Mouse (Mus musculus): ENCODE measurements around the gene Tsen2. TPM values are rescaled to one million over a fixed set of nuclear protein-coding genes. Genes with fewer than 3 reads are reported as not detected.

The Tsen2 gene
- polyA plus RNA-seq, 1 experiment: 1.4 TPM

DNA sequence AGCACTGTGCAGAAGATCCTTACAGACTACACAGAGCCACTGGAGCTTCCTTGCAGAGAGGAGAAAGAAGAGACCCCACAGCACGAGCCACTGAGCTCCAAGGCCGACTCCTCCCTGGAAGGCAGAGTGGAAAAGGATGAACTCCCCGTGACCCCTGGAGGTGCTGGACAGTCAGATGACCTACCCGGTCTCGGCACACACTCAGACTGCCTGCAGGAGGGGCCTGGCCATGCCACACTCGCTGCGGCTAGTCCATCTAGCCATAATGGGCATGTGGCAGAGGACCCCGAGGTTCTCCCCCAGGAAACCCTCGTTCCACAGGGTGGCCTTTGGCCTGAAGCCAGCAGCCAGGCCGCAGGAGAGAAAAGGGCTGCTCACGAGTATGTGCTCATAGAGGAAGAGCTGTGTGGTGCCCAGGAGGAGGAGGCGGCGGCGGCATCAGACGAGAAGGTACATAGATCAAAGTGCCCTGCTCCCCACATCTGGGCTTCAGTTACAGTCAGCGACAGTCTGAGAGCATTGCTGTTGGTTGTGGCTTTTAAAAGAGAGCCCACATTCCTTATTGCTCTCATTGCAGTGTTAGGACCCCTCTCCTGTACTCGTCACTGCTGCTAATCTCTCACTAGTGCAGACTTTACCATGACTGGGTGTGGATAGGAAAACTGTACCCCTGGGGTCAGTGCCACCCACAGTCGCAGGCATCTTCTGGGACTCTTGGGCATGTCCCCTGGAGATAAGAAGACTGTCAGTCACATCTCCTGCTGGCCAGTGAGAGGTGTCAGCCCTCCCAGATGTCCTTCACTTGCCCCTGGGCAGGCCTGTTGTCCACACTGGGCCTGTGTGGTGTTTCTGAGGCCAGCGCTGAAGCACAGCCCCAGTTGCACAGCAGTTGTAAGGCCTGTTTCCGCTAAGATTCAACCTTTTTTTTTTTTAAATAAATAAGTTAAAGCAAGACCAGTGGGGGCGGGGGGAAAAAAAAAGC is 15.5 kb downstream of the Tsen2 start:
- H3K36me3 ChIP-seq (ENCODE audit: control insufficient read depth, insufficient read depth, low read length): peaks cover 9% of the 10 kb centered on the region
- no peak for TF ChIP-seq CTCF (IDR thresholded peaks at IDR 0.05; ENCODE audit: extremely low read depth, insufficient read length, insufficient replicate concordance, low read depth, low read length)
- WGBS: 77% methylated on average over 21 of the region's 21 CpGs
- H3K4me1 ChIP-seq (ENCODE audit: control insufficient read depth, insufficient read depth, insufficient read length, low read length): no peaks in the 10 kb centered on the region; the same call in 1 of the 2 replicates
- no peaks in the 10 kb centered on the region for H3K27me3 ChIP-seq (ENCODE audit: control insufficient read depth, insufficient read depth, low read length)
- no peak overlapping the region for H3K4me3 ChIP-seq (ENCODE audit: low read depth, low read length)
- no peak overlapping the region for H3K27ac ChIP-seq (ENCODE audit: insufficient read depth, low read depth, low read length)

DNA sequence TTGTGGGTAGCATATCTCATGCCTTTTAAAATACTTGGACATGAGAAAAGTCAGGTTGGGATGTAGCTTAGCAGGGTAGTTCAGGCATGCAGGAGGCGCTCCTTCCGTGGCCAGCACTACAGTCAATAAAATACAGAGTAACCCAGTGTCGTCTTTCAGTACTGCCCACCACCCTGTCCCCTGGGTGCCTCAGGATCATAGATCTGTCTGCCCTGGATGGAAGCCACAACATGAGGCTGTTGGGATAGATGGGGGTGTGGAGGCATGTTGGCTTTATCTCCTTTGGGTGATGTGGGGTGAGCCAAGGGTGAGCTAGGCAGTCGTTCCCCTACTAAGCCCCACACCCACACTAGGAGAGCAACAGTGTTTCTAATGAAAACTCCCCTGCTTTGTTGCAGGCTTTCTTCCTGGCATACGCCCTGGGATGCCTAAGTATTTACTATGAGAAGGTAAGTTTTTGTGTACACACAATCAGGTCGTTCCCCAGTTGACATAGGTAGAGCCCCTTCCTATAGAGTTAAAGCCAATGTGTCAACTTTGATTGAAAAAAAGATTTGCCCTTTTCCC is 21.1 kb downstream of the Tsen2 start:
- TF ChIP-seq CTCF (IDR thresholded peaks at IDR 0.05; ENCODE audit: extremely low read depth, insufficient read length, insufficient replicate concordance, low read depth, low read length): no peak
- no peak for TF ChIP-seq POLR2A (IDR thresholded peaks at IDR 0.05; ENCODE audit: low read depth, low read length)
- Histone ChIP-seq H3K27ac (ENCODE audit: insufficient read depth, low read depth, low read length) (no peak overlapping the region), H3K36me3 (ENCODE audit: control insufficient read depth, insufficient read depth, low read length) (peaks cover 10% of the 10 kb centered on the region), H3K4me1 (ENCODE audit: control insufficient read depth, insufficient read depth, insufficient read length, low read length) (no peaks in the 10 kb centered on the region), H3K27me3 (ENCODE audit: control insufficient read depth, insufficient read depth, low read length) (no peaks in the 10 kb centered on the region), H3K4me3 (ENCODE audit: low read depth, low read length) (no peak overlapping the region)
- WGBS: 87% methylated on average over 6 of the region's 6 CpGs

DNA sequence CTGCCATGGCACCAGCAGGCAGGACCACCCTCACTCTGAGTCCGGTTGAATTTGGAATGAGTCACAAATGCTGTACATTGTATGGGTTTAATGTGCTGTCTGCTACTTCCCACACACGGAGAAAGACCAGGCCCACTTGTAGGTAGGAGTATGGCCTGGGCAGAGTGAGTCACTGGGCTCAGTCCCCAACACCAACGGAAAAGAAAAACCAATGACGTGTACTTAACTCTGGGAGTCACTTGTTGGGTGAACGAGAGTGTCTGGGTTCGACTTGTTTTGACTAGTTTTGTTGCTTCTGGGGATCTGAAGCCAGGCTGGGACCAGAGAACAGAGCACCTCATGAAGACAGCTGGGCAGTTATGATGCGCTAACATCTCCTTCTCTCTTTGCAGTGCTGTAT is 29.7 kb downstream of the Tsen2 start:
- no peak for TF ChIP-seq POLR2A (IDR thresholded peaks at IDR 0.05; ENCODE audit: low read depth, low read length)
- H3K4me3 ChIP-seq (ENCODE audit: low read depth, low read length): no peak overlapping the region
- no peak overlapping the region for H3K27ac ChIP-seq (ENCODE audit: insufficient read depth, low read depth, low read length)
- 93% methylated on average over 7 of the region's 7 CpGs for WGBS
- H3K4me1 ChIP-seq (ENCODE audit: control insufficient read depth, insufficient read depth, insufficient read length, low read length): peaks cover 5% of the 10 kb centered on the region; the same call in 1 of the 2 replicates
- H3K36me3 ChIP-seq (ENCODE audit: control insufficient read depth, insufficient read depth, low read length): peaks cover 9% of the 10 kb centered on the region
- no peaks in the 10 kb centered on the region for H3K27me3 ChIP-seq (ENCODE audit: control insufficient read depth, insufficient read depth, low read length)

DNA sequence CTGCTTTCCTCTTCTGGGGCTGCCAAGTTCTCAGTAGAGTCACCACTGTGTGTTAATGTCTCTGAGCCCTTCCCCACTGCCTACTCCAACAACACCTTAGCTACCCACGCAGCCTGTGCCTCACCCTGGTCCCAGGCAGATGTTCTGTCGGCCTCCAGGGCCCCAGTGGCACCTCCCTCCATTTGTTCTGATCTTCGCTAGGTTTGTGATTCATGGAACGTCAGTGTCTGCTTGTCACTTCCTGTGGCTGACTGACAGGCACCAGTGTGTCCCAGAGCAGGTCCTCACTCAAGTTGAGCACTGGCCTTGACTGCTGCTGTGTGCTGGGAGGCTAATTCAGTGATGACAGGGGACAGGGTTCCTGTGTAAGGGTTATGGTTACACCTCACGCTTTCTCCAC is 32.9 kb downstream of the Tsen2 start:
- peaks cover 6% of the 10 kb centered on the region; the same call in 1 of the 2 replicates for H3K36me3 ChIP-seq (ENCODE audit: control insufficient read depth, insufficient read depth, low read length)
- TF ChIP-seq POLR2A (IDR thresholded peaks at IDR 0.05; ENCODE audit: low read depth, low read length) (no peak), CTCF (IDR thresholded peaks at IDR 0.05; ENCODE audit: extremely low read depth, insufficient read length, insufficient replicate concordance, low read depth, low read length) (no peak)
- no peak overlapping the region for H3K27ac ChIP-seq (ENCODE audit: insufficient read depth, low read depth, low read length)
- WGBS: 77% methylated on average over 5 of the region's 5 CpGs
- peaks cover 5% of the 10 kb centered on the region; the same call in 1 of the 2 replicates for H3K4me1 ChIP-seq (ENCODE audit: control insufficient read depth, insufficient read depth, insufficient read length, low read length)
- no peak overlapping the region for H3K4me3 ChIP-seq (ENCODE audit: low read depth, low read length)
- no peaks in the 10 kb centered on the region for H3K27me3 ChIP-seq (ENCODE audit: control insufficient read depth, insufficient read depth, low read length)

DNA sequence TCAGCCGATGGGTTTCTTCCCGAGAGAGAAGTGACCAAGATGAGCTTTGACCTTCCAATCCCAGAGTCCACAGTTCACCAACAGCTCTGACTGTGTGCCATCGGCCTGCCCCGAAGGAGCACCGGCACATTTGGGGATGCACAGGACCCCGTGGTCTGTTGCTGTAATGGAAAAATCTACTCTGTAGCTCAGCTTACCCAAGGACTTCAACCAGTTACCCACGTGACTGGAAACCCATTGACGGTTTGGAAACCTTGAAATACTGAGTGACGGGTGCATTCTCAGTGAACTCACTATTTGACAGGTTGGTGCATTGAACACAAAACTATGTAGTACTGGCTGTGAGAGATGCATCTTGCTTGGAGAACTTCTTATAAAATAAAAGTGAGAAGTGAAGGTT is 33.5 kb downstream of the Tsen2 start:
- Histone ChIP-seq H3K27me3 (ENCODE audit: control insufficient read depth, insufficient read depth, low read length) (no peaks in the 10 kb centered on the region), H3K4me3 (ENCODE audit: low read depth, low read length) (no peak overlapping the region), H3K36me3 (ENCODE audit: control insufficient read depth, insufficient read depth, low read length) (peaks cover 6% of the 10 kb centered on the region; the same call in 1 of the 2 replicates), H3K4me1 (ENCODE audit: control insufficient read depth, insufficient read depth, insufficient read length, low read length) (peaks cover 5% of the 10 kb centered on the region; the same call in 1 of the 2 replicates), H3K27ac (ENCODE audit: insufficient read depth, low read depth, low read length) (no peak overlapping the region)
- WGBS: 69% methylated on average over 9 of the region's 9 CpGs
- TF ChIP-seq CTCF (IDR thresholded peaks at IDR 0.05; ENCODE audit: extremely low read depth, insufficient read length, insufficient replicate concordance, low read depth, low read length): no peak
- no peak for TF ChIP-seq POLR2A (IDR thresholded peaks at IDR 0.05; ENCODE audit: low read depth, low read length)

DNA sequence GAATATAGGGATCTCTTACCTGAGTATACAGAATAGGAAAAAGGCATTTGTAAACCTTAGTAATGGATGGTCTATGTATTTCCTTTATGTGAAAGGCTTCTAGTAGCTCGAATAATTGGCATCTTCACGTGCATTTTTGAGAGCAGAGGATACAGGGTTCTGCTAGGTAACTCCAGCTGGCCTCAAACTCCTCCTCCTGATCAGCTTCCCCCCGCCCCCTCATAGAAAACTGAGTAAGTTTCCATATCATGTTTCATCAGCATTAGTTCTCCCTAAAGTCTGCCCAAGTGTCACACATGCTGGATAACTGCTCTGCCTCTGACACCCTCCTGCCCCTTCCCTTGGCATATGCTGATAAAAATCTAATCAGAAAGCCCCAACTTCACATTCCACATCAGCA is 36.3 kb downstream of the Tsen2 start:
- 79% methylated on average over 3 of the region's 3 CpGs for WGBS
- H3K27ac ChIP-seq (ENCODE audit: insufficient read depth, low read depth, low read length): no peak overlapping the region
- peaks cover 5% of the 10 kb centered on the region; the same call in 1 of the 2 replicates for H3K4me1 ChIP-seq (ENCODE audit: control insufficient read depth, insufficient read depth, insufficient read length, low read length)
- no peaks in the 10 kb centered on the region for H3K27me3 ChIP-seq (ENCODE audit: control insufficient read depth, insufficient read depth, low read length)
- H3K36me3 ChIP-seq (ENCODE audit: control insufficient read depth, insufficient read depth, low read length): peaks cover 7% of the 10 kb centered on the region
- no peak for TF ChIP-seq POLR2A (IDR thresholded peaks at IDR 0.05; ENCODE audit: low read depth, low read length)
- no peak for TF ChIP-seq CTCF (IDR thresholded peaks at IDR 0.05; ENCODE audit: extremely low read depth, insufficient read length, insufficient replicate concordance, low read depth, low read length)
- no peak overlapping the region for H3K4me3 ChIP-seq (ENCODE audit: low read depth, low read length)
